Mouse (Mus musculus) midbrain, embryonic 13.5 days (tissue): ENCODE results near the gene Mrpl52. TPM values are rescaled to one million over a fixed set of nuclear protein-coding genes. Genes with fewer than 3 reads are reported as not detected.

Experiments used
- ATAC-seq: fragments of 200-750 bp; cut with Nextera tagmentation; 2 replicates; pipeline ENCODE4 v1.8.0; 2017; ENCODE audit warnings: mild to moderate bottlenecking, moderate TSS enrichment, moderate library complexity
- H3K27ac ChIP-seq: fragments of 300-500 bp; sonication (generic); 2 replicates; pipeline ENCODE4 v1.5.1; 2015; ENCODE audit warnings: inconsistent platforms, mild to moderate bottlenecking, moderate library complexity
- H3K27me3 ChIP-seq: fragments of 300-500 bp; sonication (generic); 2 replicates; pipeline ENCODE4 v1.6.1; 2015; ENCODE audit warnings: mild to moderate bottlenecking, inconsistent platforms
- H3K36me3 ChIP-seq: fragments of 300-500 bp; sonication (generic); 2 replicates; pipeline ENCODE4 v1.6.1; 2015; ENCODE audit warnings: mild to moderate bottlenecking, inconsistent platforms
- H3K4me1 ChIP-seq: fragments of 300-500 bp; sonication (generic); replicated peaks from 2 replicates; pipeline ENCODE4 v1.6.1; 2015; ENCODE audit warnings: inconsistent platforms
- H3K4me2 ChIP-seq: fragments of 300-500 bp; sonication (generic); replicated peaks from 2 replicates; pipeline ENCODE4 v1.6.1; 2015; ENCODE audit warnings: moderate library complexity, mild to moderate bottlenecking, inconsistent platforms
- H3K4me3 ChIP-seq: fragments of 300-500 bp; sonication (generic); replicated peaks from 2 replicates; pipeline ENCODE4 v1.5.1; 2015; ENCODE audit warnings: mild to moderate bottlenecking, inconsistent platforms
- H3K9ac ChIP-seq: fragments of 300-500 bp; sonication (generic); replicated peaks from 2 replicates; pipeline ENCODE4 v1.6.1; 2015; ENCODE audit warnings: mild to moderate bottlenecking, inconsistent platforms
- H3K9me3 ChIP-seq: fragments of 300-500 bp; sonication (generic); 2 replicates; pipeline ENCODE4 v1.6.1; 2016; ENCODE audit warnings: mild to moderate bottlenecking, inconsistent platforms
- WGBS: fragments of 180-500 bp; shearing (Covaris S2); methylation state at CpG from one replicate; pipeline ENCODE4 v1.1.7; 2015; 5-methylcytosine and 5-hydroxymethylcytosine counted together
- polyA plus RNA-seq: library from polyadenylated mRNA; unstranded; fragments of >200 nt; fragmentation: Nextera tagmentation; extraction: Ambion mirVana; gene quantifications from 2 replicates; pipeline ENCODE4 v1.2.1, GENCODE M21; 2015

Mrpl52 gene
- polyA plus RNA-seq, 1 experiment from 2014 or later = 280 TPM

- ATAC-seq = no peak
- Histone ChIP-seq H3K36me3 (0 out of 2 replicates have a peak, but pooled peaks cover 5% of the 10 kb centered on the region), H3K4me3 (no peak overlapping the region), H3K27me3 (no peaks in the 10 kb centered on the region), H3K4me2 (no peak overlapping the region), H3K9ac (no peak overlapping the region), H3K27ac (no peak overlapping the region), H3K4me1 (peaks cover 65% of the 10 kb centered on the region), H3K9me3 (no peaks in the 10 kb centered on the region)
- 94% methylated on average over 5 of the region's 5 CpGs for WGBS
Observed at GRCm38 (mm10) chr14:54428421-54428820, 1.7 kb downstream of the Mrpl52 start.

GRCm38 (mm10) chr14:54429332-54430093 lies 2.8 kb downstream of the Mrpl52 start:
- Histone ChIP-seq H3K4me2 (peak overlapping the region; percentile 68), H3K4me1 (peaks cover 76% of the 10 kb centered on the region), H3K9ac (peak overlapping the region; percentile 83), H3K4me3 (peak overlapping the region; percentile 57; the same call in 1 of the 2 replicates), H3K27ac (peak overlapping the region; percentile 87; the same call in 1 of the 2 replicates), H3K9me3 (no peaks in the 10 kb centered on the region), H3K36me3 (0 out of 2 replicates have a peak, but pooled peaks cover 5% of the 10 kb centered on the region), H3K27me3 (no peaks in the 10 kb centered on the region)
- 68% methylated on average over 7 of the region's 7 CpGs for WGBS
- ATAC-seq = no peak

GRCm38 (mm10) chr14:54430406-54431145 lies 3.9 kb downstream of the Mrpl52 start:
- H3K4me1 ChIP-seq = peaks cover 81% of the 10 kb centered on the region

GRCm38 (mm10) chr14:54431334-54432077 lies 4.8 kb downstream of the Mrpl52 start, which contains the start of gene Mmp14:
Gene Mmp14, plus strand, starts transcription at chr14:54431612.
- peak within 1 kb of the TSS; percentile 87 for H3K27ac ChIP-seq
- H3K9me3 ChIP-seq = no peaks in the 10 kb centered on the region
- peak within 1 kb of the TSS; percentile 83 for H3K9ac ChIP-seq
- 0 out of 2 replicates have a peak, but pooled peaks cover 5% of the 10 kb centered on the region for H3K36me3 ChIP-seq
- H3K4me2 ChIP-seq = peak within 1 kb of the TSS; percentile 68
- no peaks in the 10 kb centered on the region for H3K27me3 ChIP-seq
- H3K4me1 ChIP-seq = peaks cover 75% of the 10 kb centered on the region
- under 1% methylated on average over 46 of the region's 49 CpGs for WGBS
- H3K4me3 ChIP-seq = peak within 1 kb of the TSS; percentile 57
- peak; percentile 44 for ATAC-seq

More at GRCm38 (mm10) chr14:54430406-54431145, 3.9 kb downstream of the Mrpl52 start:
- Histone ChIP-seq H3K4me2 (peak overlapping the region; percentile 68), H3K36me3 (0 out of 2 replicates have a peak, but pooled peaks cover 5% of the 10 kb centered on the region), H3K27me3 (no peaks in the 10 kb centered on the region), H3K9ac (peak overlapping the region; percentile 83), H3K27ac (peak overlapping the region; percentile 87), H3K9me3 (no peaks in the 10 kb centered on the region), H3K4me3 (peak overlapping the region; percentile 57)
- WGBS = 3% methylated on average over 18 of the region's 18 CpGs
- ATAC-seq = no peak

- Histone ChIP-seq H3K27me3 (no peaks in the 10 kb centered on the region), H3K4me3 (peak overlapping the region; percentile 57), H3K4me1 (peaks cover 74% of the 10 kb centered on the region), H3K4me2 (peak overlapping the region; percentile 68), H3K9ac (peak overlapping the region; percentile 83), H3K9me3 (no peaks in the 10 kb centered on the region), H3K27ac (peak overlapping the region; percentile 87), H3K36me3 (0 out of 2 replicates have a peak, but pooled peaks cover 5% of the 10 kb centered on the region)
- ATAC-seq = peak; percentile 31
- 4% methylated on average over 54 of the region's 54 CpGs for WGBS
Observed at GRCm38 (mm10) chr14:54432078-54432836, 5.5 kb downstream of the Mrpl52 start.

DNA sequence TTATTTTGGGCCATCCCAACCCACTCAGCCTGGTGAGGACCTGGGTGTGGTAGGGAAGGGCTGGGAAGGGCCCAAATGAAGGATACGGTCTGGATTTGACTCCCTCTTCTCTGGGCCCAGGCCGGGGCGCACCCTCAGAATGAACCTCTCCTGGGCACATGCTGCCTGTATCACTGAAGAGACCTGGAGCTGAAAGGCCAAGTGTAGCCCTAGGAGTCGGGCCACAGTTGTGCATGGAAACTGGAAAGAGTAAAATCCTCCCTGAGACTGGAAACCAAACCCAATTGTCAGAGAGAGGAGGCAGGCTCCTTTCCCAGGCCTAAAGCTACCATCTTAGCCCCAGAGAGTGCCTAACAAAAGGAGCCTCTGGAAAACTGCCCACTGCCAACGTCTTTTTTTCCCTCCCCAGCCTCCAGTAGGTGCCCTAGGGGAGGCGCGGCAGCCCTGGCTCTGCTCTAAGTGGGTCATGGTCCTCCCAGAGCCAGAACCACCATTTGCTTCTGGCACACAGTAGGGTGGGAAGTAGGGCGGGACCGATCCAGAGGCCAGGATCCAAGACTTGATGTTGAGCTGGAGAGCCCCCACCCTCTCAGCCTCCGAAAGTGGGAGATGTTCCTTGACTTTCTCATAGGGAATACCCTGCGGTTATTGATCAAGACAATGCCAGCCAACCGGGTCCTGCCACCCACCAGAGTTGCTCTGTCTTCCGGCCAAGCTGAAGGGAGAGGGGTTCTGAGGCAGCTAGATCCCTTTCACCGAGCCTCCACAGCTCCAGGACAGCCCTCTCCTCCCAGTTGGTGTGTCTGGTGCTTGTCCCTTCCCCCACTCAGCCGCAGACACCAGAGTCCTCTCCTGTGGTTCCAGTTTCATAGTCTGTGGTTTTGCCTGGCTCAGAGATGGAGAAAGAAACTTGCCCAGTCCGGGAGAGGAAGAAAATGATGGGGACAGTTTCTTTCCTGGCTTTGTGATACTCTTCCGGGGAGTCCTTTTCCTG lies 6.4 kb downstream of the Mrpl52 start:
- H3K27me3 ChIP-seq = no peaks in the 10 kb centered on the region
- peak overlapping the region; percentile 57 for H3K4me3 ChIP-seq
- H3K4me1 ChIP-seq = peaks cover 65% of the 10 kb centered on the region
- WGBS = 50% methylated on average over 17 of the region's 17 CpGs
- ATAC-seq = peak; percentile 32; the same call in 1 of the 2 replicates
- 0 out of 2 replicates have a peak, but pooled peaks cover 6% of the 10 kb centered on the region for H3K36me3 ChIP-seq
- no peaks in the 10 kb centered on the region for H3K9me3 ChIP-seq
- H3K9ac ChIP-seq = peak overlapping the region; percentile 83
- H3K4me2 ChIP-seq = peak overlapping the region; percentile 68
- H3K27ac ChIP-seq = peak overlapping the region; percentile 87

- H3K4me1 ChIP-seq = peaks cover 60% of the 10 kb centered on the region
- H3K36me3 ChIP-seq = 0 out of 2 replicates have a peak, but pooled peaks cover 11% of the 10 kb centered on the region
- no peaks in the 10 kb centered on the region for H3K9me3 ChIP-seq
- H3K27me3 ChIP-seq = no peaks in the 10 kb centered on the region
- WGBS = 70% methylated on average over 12 of the region's 12 CpGs
- H3K27ac ChIP-seq = 0 out of 2 replicates have a peak overlapping the region, but pooled peaks have one; percentile 87
- H3K9ac ChIP-seq = peak overlapping the region; percentile 83; the same call in 1 of the 2 replicates
- H3K4me2 ChIP-seq = peak overlapping the region; percentile 68
- no peak for ATAC-seq
- peak overlapping the region; percentile 57 for H3K4me3 ChIP-seq
Observed at GRCm38 (mm10) chr14:54433941-54434531, 7.3 kb downstream of the Mrpl52 start.

GRCm38 (mm10) chr14:54435194-54435918 lies 8.6 kb downstream of the Mrpl52 start:
- Histone ChIP-seq H3K27ac (no peak overlapping the region), H3K9me3 (no peaks in the 10 kb centered on the region), H3K4me2 (no peak overlapping the region), H3K4me1 (peaks cover 47% of the 10 kb centered on the region), H3K4me3 (no peak overlapping the region), H3K27me3 (no peaks in the 10 kb centered on the region), H3K36me3 (peaks cover 19% of the 10 kb centered on the region), H3K9ac (no peak overlapping the region)
- WGBS = 90% methylated on average over 11 of the region's 11 CpGs
- ATAC-seq = no peak

- ATAC-seq = no peak
- H3K27ac ChIP-seq = no peak overlapping the region
- H3K4me1 ChIP-seq = peaks cover 9% of the 10 kb centered on the region
- no peak overlapping the region for H3K4me3 ChIP-seq
- no peaks in the 10 kb centered on the region for H3K9me3 ChIP-seq
- H3K9ac ChIP-seq = no peak overlapping the region
- no peak overlapping the region for H3K4me2 ChIP-seq
- no peaks in the 10 kb centered on the region for H3K27me3 ChIP-seq
- H3K36me3 ChIP-seq = peaks cover 24% of the 10 kb centered on the region
- 64% methylated on average over 12 of the region's 12 CpGs for WGBS
Observed at GRCm38 (mm10) chr14:54439155-54439554, 12.4 kb downstream of the Mrpl52 start.
